Mouse (Mus musculus) spleen, adult 2 months (tissue): Measurements from ENCODE around the gene R3hdm2. TPM values are rescaled to one million over a fixed set of nuclear protein-coding genes. Genes with fewer than 3 reads are reported as not detected.
A peak's percentile ranks its signal among the peaks of the same experiment; 100 is the strongest.

Experiments used
- DNase-seq, 2 experiments: peaks; one replicate each; pipeline versions ENCODE4 v3.0.0 to v3.0.0-alpha.2; 2012 to 2021; ENCODE audit warnings: low spot score in 2 of 2, low read depth in 1 of 2
- H3K27ac ChIP-seq: fragments of 200-500 bp; 2 replicates; pipeline ENCODE4 v1.5.1; 2012; ENCODE audit warnings: low read length, inconsistent platforms; ENCODE audit not compliant: insufficient read depth
- H3K27me3 ChIP-seq: fragments of 200-500 bp; 2 replicates; pipeline ENCODE4 v1.6.1; 2012; ENCODE audit warnings: mild to moderate bottlenecking, moderate library complexity, low read length, inconsistent platforms; ENCODE audit not compliant: control insufficient read depth, insufficient read depth
- H3K36me3 ChIP-seq: fragments of 200-500 bp; 2 replicates; pipeline ENCODE4 v1.6.1; 2012; ENCODE audit warnings: mild to moderate bottlenecking, low read length, inconsistent platforms; ENCODE audit not compliant: control insufficient read depth, insufficient read depth
- H3K4me1 ChIP-seq: fragments of 200-500 bp; 2 replicates; pipeline ENCODE4 v1.6.1; 2011; ENCODE audit warnings: inconsistent platforms; ENCODE audit not compliant: control insufficient read depth, insufficient read depth, insufficient read length
- H3K4me3 ChIP-seq: fragments of 200-500 bp; 2 replicates; pipeline ENCODE4 v1.5.1; 2011; ENCODE audit warnings: mild to moderate bottlenecking, inconsistent platforms; ENCODE audit not compliant: insufficient read depth, insufficient read length; ENCODE audit errors: extremely low read depth
- CTCF ChIP-seq: fragments of 200-500 bp; IDR thresholded peaks from 2 replicates; pipeline ENCODE4 v1.5.1; 2011; ENCODE audit warnings: mild to moderate bottlenecking, inconsistent platforms; ENCODE audit not compliant: insufficient read depth, insufficient read length, insufficient replicate concordance; ENCODE audit errors: extremely low read depth
- POLR2A ChIP-seq: fragments of 200-500 bp; IDR thresholded peaks from 2 replicates; pipeline ENCODE4 v1.6.1; 2011; ENCODE audit warnings: low read depth, low read length, inconsistent platforms
- WGBS: fragments of 180-500 bp; shearing (Covaris S2); methylation state at CpG from one replicate; pipeline ENCODE4 v1.1.7; 2018; 5-methylcytosine and 5-hydroxymethylcytosine counted together
- polyA plus RNA-seq: library from polyadenylated mRNA; depleted of rRNA; stranded (reverse); fragments of >200 nt; gene quantifications from 2 replicates; pipeline ENCODE4 v1.2.3, GENCODE M21; 2012

The R3hdm2 gene
- polyA plus RNA-seq, 1 experiment = 67.6 TPM

DNA sequence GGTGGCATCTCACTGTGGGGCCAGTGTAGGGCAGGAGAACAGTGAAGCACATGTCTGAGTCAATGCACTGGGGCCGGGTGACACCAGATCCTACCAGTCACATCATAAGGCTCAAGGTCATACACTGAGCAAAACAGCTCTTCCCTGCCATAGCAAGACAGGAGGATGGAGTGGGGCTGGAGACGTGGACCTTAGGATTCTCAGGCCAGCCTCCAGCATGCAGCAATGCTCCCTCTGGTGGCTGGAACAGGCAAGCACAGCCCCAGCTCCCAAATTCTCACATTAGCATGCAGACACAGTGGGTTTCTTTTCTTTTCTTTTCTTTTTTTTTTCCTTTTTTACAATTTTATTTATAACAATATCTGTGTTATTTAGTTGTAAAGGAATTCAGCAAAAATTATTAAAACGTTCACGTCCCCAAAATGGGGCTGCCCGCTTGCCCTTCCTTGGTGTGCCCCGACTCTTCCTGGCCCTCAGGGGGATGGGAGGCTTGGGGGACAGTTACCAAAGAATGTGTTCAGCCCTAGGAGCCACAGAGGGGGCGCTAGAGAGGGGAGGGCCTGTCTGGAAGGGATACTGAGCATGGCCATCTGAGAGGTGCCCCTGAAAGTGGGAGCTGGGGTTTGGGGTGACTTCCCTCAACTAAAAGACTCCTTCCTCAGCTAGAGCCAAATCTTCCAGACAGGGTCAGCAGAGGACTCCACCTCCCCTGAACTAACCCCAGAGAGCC, 157.9 kb downstream of the R3hdm2 start:
- TF ChIP-seq POLR2A (no peak), CTCF (peak; percentile 95)
- Histone ChIP-seq H3K27ac (no peak overlapping the region), H3K4me3 (no peak overlapping the region), H3K4me1 (peaks cover 13% of the 10 kb centered on the region), H3K27me3 (peaks cover 13% of the 10 kb centered on the region), H3K36me3 (no peaks in the 10 kb centered on the region)
- peak in 1 of 2 experiments; percentile 66 for DNase-seq
- 33% methylated on average over 7 of the region's 7 CpGs for WGBS

DNA sequence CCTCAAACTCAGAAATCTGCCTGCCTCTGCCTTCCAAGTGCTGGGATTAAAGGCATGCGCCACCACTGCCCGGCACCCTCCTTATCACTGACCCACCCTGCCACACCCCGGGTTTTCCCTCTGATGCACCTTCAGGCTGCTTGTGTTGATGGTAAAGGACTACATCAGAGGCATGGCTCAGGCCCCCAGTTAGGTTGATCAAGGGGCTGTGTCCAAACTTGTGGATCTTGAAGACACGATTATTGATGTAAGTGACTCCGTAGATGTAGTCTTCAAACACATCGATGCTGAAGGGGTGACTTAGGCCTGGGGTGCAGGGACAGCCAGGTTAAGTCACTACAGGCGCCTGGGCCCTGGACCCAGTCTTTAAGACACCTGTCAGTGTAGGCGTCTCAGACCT, 161.4 kb downstream of the R3hdm2 start:
- no peak for DNase-seq
- H3K4me3 ChIP-seq = no peak overlapping the region

DNA sequence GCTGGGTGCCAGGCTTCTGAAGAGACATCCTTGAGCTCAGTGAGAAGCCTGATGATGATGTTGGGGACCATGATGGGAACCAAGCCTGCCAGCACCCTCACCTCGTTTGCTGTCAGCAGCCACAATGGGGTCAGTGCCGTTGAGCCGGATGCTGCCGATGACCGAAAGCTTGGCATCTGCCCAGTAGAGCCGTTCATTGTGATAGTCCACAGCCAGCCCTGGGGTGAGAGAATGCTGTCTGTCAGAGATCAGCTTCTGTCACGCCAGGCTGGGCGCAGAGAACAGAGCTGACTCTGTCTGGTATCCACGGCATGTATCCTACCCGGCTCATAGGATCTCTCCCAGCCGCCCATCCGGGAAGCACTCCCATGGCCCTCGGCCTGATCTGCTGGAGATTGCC, 162.0 kb downstream of the R3hdm2 start:
- no peak for DNase-seq
- no peak for TF ChIP-seq POLR2A
- no peak for TF ChIP-seq CTCF
- H3K27me3 ChIP-seq = no peaks in the 10 kb centered on the region
- 91% methylated on average over 13 of the region's 13 CpGs for WGBS
- H3K36me3 ChIP-seq = no peaks in the 10 kb centered on the region
- H3K27ac ChIP-seq = no peak overlapping the region
- H3K4me3 ChIP-seq = no peak overlapping the region
- H3K4me1 ChIP-seq = no peaks in the 10 kb centered on the region

More for the DNA sequence above, 161.4 kb downstream of the R3hdm2 start:
- no peaks in the 10 kb centered on the region for H3K27me3 ChIP-seq
- no peak for TF ChIP-seq CTCF
- no peak for TF ChIP-seq POLR2A
- H3K4me1 ChIP-seq = no peaks in the 10 kb centered on the region
- no peaks in the 10 kb centered on the region for H3K36me3 ChIP-seq
- no peak overlapping the region for H3K27ac ChIP-seq
- WGBS = 92% methylated on average over 8 of the region's 8 CpGs

DNA sequence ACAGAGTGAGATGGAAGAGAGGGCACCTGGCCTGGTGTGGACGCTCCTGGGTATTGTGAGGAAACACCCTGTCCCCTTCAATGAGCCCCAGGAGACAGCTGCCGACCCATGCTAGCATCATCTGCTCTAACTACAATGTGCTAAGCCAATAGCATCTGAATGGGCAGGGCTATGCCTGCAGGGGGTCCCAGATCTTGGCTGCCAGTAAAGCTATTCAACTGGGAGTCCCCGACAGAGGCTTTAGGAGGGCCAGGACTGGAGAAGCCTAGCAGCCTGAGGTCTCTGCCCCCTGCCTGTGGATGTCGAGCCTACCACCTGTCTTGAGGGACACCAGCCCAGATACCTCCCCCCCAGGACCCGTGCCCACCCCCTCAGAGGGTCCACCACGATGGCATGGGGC, 162.6 kb downstream of the R3hdm2 start:
- Histone ChIP-seq H3K27me3 (no peaks in the 10 kb centered on the region), H3K4me3 (no peak overlapping the region), H3K36me3 (no peaks in the 10 kb centered on the region), H3K4me1 (no peaks in the 10 kb centered on the region), H3K27ac (no peak overlapping the region)
- WGBS = 70% methylated on average over 6 of the region's 6 CpGs
- DNase-seq = no peak
- TF ChIP-seq POLR2A (no peak), CTCF (no peak)

DNA sequence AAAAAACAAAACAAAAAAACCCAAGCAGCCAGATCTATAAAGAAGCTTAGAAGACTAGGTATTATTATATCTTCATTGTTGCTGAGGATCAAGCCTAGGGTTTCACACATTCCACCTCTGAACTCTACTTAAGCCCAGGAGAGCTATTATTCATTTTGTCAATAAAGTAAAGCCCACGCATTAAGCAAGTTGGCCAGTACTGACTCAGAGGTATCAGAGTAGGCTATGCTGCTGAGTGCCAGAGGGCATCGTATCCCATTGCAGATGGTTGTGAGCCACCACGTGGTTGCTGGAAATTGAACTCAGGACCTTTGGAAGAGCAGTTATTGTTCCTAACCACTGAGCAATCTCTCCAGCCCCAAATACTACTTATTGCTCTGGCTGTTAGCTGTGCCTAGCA, 163.8 kb downstream of the R3hdm2 start:
- Histone ChIP-seq H3K4me1 (no peaks in the 10 kb centered on the region), H3K27me3 (no peaks in the 10 kb centered on the region), H3K4me3 (no peak overlapping the region), H3K36me3 (no peaks in the 10 kb centered on the region), H3K27ac (no peak overlapping the region)
- TF ChIP-seq CTCF (no peak), POLR2A (no peak)
- 76% methylated on average over 3 of the region's 3 CpGs for WGBS
- no peak for DNase-seq

DNA sequence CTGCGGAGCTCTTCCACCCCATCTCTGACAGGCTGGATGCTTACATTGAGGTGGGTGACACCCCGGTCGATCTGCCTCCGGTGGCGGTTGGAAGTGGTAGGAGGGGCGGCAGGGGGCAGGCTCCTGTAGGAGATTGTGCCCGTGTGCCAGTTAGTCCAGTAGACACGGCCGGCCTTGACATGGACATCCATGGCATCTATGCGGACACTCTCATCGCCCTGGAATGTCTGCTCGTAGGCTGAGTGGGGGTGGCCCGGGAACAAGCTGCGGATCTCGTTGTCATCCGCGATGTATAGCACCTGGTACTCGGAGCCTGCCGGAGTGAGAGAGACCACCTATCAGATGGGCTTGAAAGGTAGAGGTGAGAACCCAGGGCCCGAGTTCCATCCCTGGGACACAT, 164.2 kb downstream of the R3hdm2 start:
- H3K4me3 ChIP-seq = no peak overlapping the region
- no peaks in the 10 kb centered on the region for H3K4me1 ChIP-seq
- H3K27ac ChIP-seq = no peak overlapping the region
- no peak for DNase-seq
- H3K27me3 ChIP-seq = no peaks in the 10 kb centered on the region
- TF ChIP-seq POLR2A (no peak), CTCF (no peak)
- no peaks in the 10 kb centered on the region for H3K36me3 ChIP-seq
- 91% methylated on average over 20 of the region's 20 CpGs for WGBS

DNA sequence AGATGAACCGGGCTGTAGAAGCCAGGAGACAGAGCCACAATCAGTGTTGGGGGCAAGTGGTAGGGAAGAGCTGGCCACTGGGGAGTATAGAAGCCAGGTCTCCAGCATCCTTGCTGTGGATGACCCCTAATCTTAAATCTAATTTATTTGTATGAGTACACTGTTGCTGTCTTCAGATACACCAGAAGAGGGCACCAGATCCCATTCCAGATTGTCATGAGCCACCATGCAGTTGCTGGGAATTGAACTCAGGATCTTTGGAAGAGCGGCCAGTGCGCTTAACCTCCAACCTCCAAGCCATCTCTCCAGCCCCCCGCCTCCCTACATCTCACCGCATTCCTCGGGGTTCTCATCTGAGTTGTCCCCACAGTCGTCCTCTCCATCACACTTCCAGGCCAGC, 166.4 kb downstream of the R3hdm2 start:
- H3K4me3 ChIP-seq = no peak overlapping the region
- TF ChIP-seq CTCF = no peak
- TF ChIP-seq POLR2A = no peak
- no peaks in the 10 kb centered on the region for H3K4me1 ChIP-seq
- no peak for DNase-seq
- WGBS = 88% methylated on average over 7 of the region's 7 CpGs
- no peak overlapping the region for H3K27ac ChIP-seq
- no peaks in the 10 kb centered on the region for H3K36me3 ChIP-seq
- H3K27me3 ChIP-seq = no peaks in the 10 kb centered on the region
